Mouse (Mus musculus) heart, adult 2 months (tissue): ENCODE data around the gene Fam222b. TPM values are rescaled to one million over a fixed set of nuclear protein-coding genes. Genes with fewer than 3 reads are reported as not detected.

Source experiments
- DNase-seq, 2 experiments: peaks; one replicate each; pipeline ENCODE4 v3.0.0; 2021
- H3K27ac ChIP-seq: fragments of 200-600 bp; 2 replicates; pipeline ENCODE4 v1.8.1; 2022
- H3K27me3 ChIP-seq: fragments of 200-500 bp; 2 replicates; pipeline ENCODE4 v1.6.1; 2012; ENCODE audit warnings: mild to moderate bottlenecking, low read length, inconsistent platforms, mixed read lengths; ENCODE audit not compliant: control insufficient read depth, insufficient read depth
- H3K36me3 ChIP-seq: fragments of 200-500 bp; 2 replicates; pipeline ENCODE4 v1.6.1; 2012; ENCODE audit warnings: low read length, inconsistent platforms; ENCODE audit not compliant: control insufficient read depth, insufficient read depth
- H3K4me1 ChIP-seq: fragments of 200-500 bp; 2 replicates; pipeline ENCODE4 v1.6.1; 2011; ENCODE audit warnings: low read length; ENCODE audit not compliant: control insufficient read depth, insufficient read depth
- H3K4me3 ChIP-seq: fragments of 200-600 bp; 2 replicates; pipeline ENCODE4 v1.8.1; 2022
- H3K79me2 ChIP-seq: fragments of 200-500 bp; replicated peaks from 2 replicates; pipeline ENCODE4 v1.6.1; 2012; ENCODE audit warnings: mild to moderate bottlenecking, inconsistent platforms, low read length, moderate library complexity, mixed read lengths; ENCODE audit not compliant: control insufficient read depth, insufficient read depth
- H3K9ac ChIP-seq: fragments of 200-500 bp; 2 replicates; pipeline ENCODE4 v1.6.1; 2012; ENCODE audit warnings: low read depth, mild to moderate bottlenecking, control low read depth, inconsistent platforms, low read length, mixed read lengths
- CTCF ChIP-seq: fragments of 200-600 bp; IDR thresholded peaks from 2 replicates; pipeline ENCODE4 v1.8.1; 2022; ENCODE audit warnings: antibody characterized with exemption, mild to moderate bottlenecking, moderate library complexity
- EP300 ChIP-seq: fragments of 200-500 bp; IDR thresholded peaks from 2 replicates; pipeline ENCODE4 v1.6.1; 2011; ENCODE audit warnings: low read depth, low read length, control low read depth; ENCODE audit not compliant: insufficient read depth
- POLR2A ChIP-seq: fragments of 200-500 bp; IDR thresholded peaks from 2 replicates; pipeline ENCODE4 v1.6.1; 2011; ENCODE audit warnings: mild to moderate bottlenecking, low read depth, low read length, control low read depth; ENCODE audit not compliant: insufficient read depth
- WGBS: fragments of 180-500 bp; shearing (Covaris S2); methylation state at CpG from one replicate; pipeline ENCODE4 v1.1.7; 2018; 5-methylcytosine and 5-hydroxymethylcytosine counted together
- intact Hi-C: fragments of 180-260 bp; cut with DNase I; formaldehyde crosslinking; loops from one replicate; pipeline ENCODE4 v1.15.1; 2025
- polyA plus RNA-seq: library from polyadenylated mRNA; depleted of rRNA; stranded (reverse); fragments of >200 nt; gene quantifications from 2 replicates; pipeline ENCODE4 v1.2.3, GENCODE M21; 2012
- total RNA-seq, 2 experiments: library from RNA; stranded (reverse); gene quantifications; 2 replicates each; pipeline ENCODE4 v1.2.3; 2021

The Fam222b gene
- total and polyA plus RNA-seq, 3 experiments, result 10.4 to 12.6 (median 11.4) TPM

GRCm38 (mm10) chr11:78097077-78097476 lies 2.6 kb downstream of the Fam222b start:
- Histone ChIP-seq H3K27me3 (no peaks in the 10 kb centered on the region), H3K4me1 (peaks cover 10% of the 10 kb centered on the region), H3K79me2 (peaks cover 2% of the 10 kb centered on the region; the same call in 1 of the 2 replicates), H3K4me3 (peak overlapping the region; percentile 24; the same call in 1 of the 2 replicates), H3K36me3 (peaks cover 16% of the 10 kb centered on the region), H3K9ac (peak overlapping the region; percentile 34; the same call in 1 of the 2 replicates), H3K27ac (peak overlapping the region; percentile 51; the same call in 1 of the 2 replicates)
- intact Hi-C loops, result loop anchor here (2.0 to 5.0 kb wide), 2 partner anchors 20 to 45 kb away; no protein-coding TSS in a partner anchor
- WGBS, result 3% methylated on average over 3 of the region's 3 CpGs
- no peak for DNase-seq
- no peak for TF ChIP-seq POLR2A
- no peak for TF ChIP-seq EP300
- TF ChIP-seq CTCF, result no peak

GRCm38 (mm10) chr11:78100746-78101145 lies 6.3 kb downstream of the Fam222b start:
- DNase-seq, result no peak

GRCm38 (mm10) chr11:78102142-78102541 lies 7.7 kb downstream of the Fam222b start:
- Histone ChIP-seq H3K4me3 (no peak overlapping the region), H3K9ac (no peak overlapping the region), H3K4me1 (peaks cover 10% of the 10 kb centered on the region), H3K36me3 (peaks cover 8% of the 10 kb centered on the region; the same call in 1 of the 2 replicates), H3K79me2 (no peaks in the 10 kb centered on the region; the same call in none of the 2 replicates), H3K27ac (no peak overlapping the region), H3K27me3 (no peaks in the 10 kb centered on the region)
- DNase-seq, result no peak
- TF ChIP-seq CTCF, result no peak
- no peak for TF ChIP-seq POLR2A
- TF ChIP-seq EP300, result no peak
- intact Hi-C loops, result no loop called here
- WGBS, result 73% methylated on average over 5 of the region's 5 CpGs

More at GRCm38 (mm10) chr11:78100746-78101145, 6.3 kb downstream of the Fam222b start:
- Histone ChIP-seq H3K36me3 (peaks cover 12% of the 10 kb centered on the region), H3K4me1 (peaks cover 12% of the 10 kb centered on the region), H3K9ac (no peak overlapping the region), H3K79me2 (no peaks in the 10 kb centered on the region; the same call in none of the 2 replicates), H3K27me3 (no peaks in the 10 kb centered on the region), H3K4me3 (no peak overlapping the region), H3K27ac (no peak overlapping the region)
- intact Hi-C loops, result no loop called here
- WGBS, result 50% methylated on average over 11 of the region's 11 CpGs
- no peak for TF ChIP-seq CTCF
- TF ChIP-seq EP300, result no peak
- no peak for TF ChIP-seq POLR2A

GRCm38 (mm10) chr11:78102958-78103747 lies 8.7 kb downstream of the Fam222b start:
- Histone ChIP-seq H3K4me1 (peaks cover 7% of the 10 kb centered on the region), H3K27ac (no peak overlapping the region), H3K4me3 (no peak overlapping the region), H3K36me3 (peaks cover 2% of the 10 kb centered on the region; the same call in 1 of the 2 replicates), H3K27me3 (no peaks in the 10 kb centered on the region), H3K9ac (no peak overlapping the region), H3K79me2 (peaks cover 2% of the 10 kb centered on the region)
- no peak for DNase-seq
- 75% methylated on average over 5 of the region's 5 CpGs for WGBS
- intact Hi-C loops, result no loop called here
- peak; percentile 25; the same call in 1 of the 2 replicates for TF ChIP-seq CTCF
- no peak for TF ChIP-seq POLR2A
- TF ChIP-seq EP300, result no peak

- no peaks in the 10 kb centered on the region for H3K27me3 ChIP-seq
- no peak for TF ChIP-seq EP300
- no peak for TF ChIP-seq POLR2A
- no peak for TF ChIP-seq CTCF
- peaks cover 7% of the 10 kb centered on the region for H3K4me1 ChIP-seq
- intact Hi-C loops, result no loop called here
- H3K27ac ChIP-seq, result no peak overlapping the region
- 90% methylated on average over 5 of the region's 5 CpGs for WGBS
- H3K36me3 ChIP-seq, result no peaks in the 10 kb centered on the region
- H3K9ac ChIP-seq, result no peak overlapping the region
- H3K4me3 ChIP-seq, result no peak overlapping the region
- peaks cover 3% of the 10 kb centered on the region for H3K79me2 ChIP-seq
- DNase-seq, result no peak
Observed at GRCm38 (mm10) chr11:78104501-78104900, 10.0 kb downstream of the Fam222b start.

GRCm38 (mm10) chr11:78113616-78114015 lies 19.2 kb downstream of the Fam222b start:
- intact Hi-C loops, result no loop called here
- Histone ChIP-seq H3K4me1 (peaks cover 3% of the 10 kb centered on the region), H3K9ac (no peak overlapping the region), H3K36me3 (peaks cover 11% of the 10 kb centered on the region), H3K27me3 (no peaks in the 10 kb centered on the region), H3K27ac (no peak overlapping the region), H3K79me2 (peaks cover 6% of the 10 kb centered on the region), H3K4me3 (no peak overlapping the region)
- no peak for DNase-seq
- whole genome bisulfite sequencing, result 73% methylated on average over 2 of the region's 2 CpGs
- TF ChIP-seq POLR2A (no peak), EP300 (no peak), CTCF (no peak)
